Mouse (Mus musculus): ENCODE measurements around the gene Lrrc8b.

DNA sequence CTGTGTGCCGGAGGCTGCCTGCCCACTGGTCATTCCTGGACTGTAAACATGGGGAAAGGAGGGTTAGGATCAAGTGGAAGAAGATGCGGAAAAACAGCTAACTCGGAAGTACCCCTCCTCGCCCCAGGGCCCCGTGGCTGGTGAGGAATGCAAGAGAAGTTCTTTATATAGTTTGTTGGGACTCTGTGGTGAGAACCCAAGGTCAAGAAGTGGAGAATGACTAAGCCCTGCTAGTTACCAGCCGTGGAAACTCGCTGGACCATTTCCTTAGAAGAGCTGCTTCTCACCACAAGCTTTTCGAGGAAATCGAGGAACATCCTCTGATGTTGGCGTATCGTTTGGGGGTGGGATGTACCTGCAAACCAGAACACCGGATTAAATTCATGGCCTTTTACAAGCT is 109.4 kb downstream of the Lrrc8b start:
- TF ChIP-seq POLR2A (IDR thresholded peaks at IDR 0.05; ENCODE audit: borderline replicate concordance, extremely low read depth, low read depth, low read length): no peak
- no peak for TF ChIP-seq CTCF (IDR thresholded peaks at IDR 0.05; ENCODE audit: insufficient read depth, low read length)

Measured in lung, adult 2 months (tissue).